Mouse (Mus musculus) hindbrain, postnatal 0 days (tissue): Measurements from ENCODE around the gene Armc3. TPM values are rescaled to one million over a fixed set of nuclear protein-coding genes. Genes with fewer than 3 reads are reported as not detected.

Experiments used
- ATAC-seq: fragments of 200-750 bp; cut with Nextera tagmentation; 2 replicates; pipeline ENCODE4 v1.8.0; 2017; ENCODE audit warnings: mild to moderate bottlenecking, moderate TSS enrichment, moderate library complexity
- DNase-seq: peaks from one replicate; pipeline ENCODE4 v3.0.0-alpha.2; 2015; ENCODE audit warnings: low spot score
- H3K27ac ChIP-seq: fragments of 300-500 bp; sonication (generic); 2 replicates; pipeline ENCODE4 v1.5.1; 2014; ENCODE audit warnings: mild to moderate bottlenecking
- H3K27me3 ChIP-seq: fragments of 300-500 bp; sonication (generic); 2 replicates; pipeline ENCODE4 v1.6.1; 2014; ENCODE audit warnings: low read length, mixed read lengths; ENCODE audit not compliant: insufficient read depth
- H3K36me3 ChIP-seq: fragments of 300-500 bp; sonication (generic); 2 replicates; pipeline ENCODE4 v1.6.1; 2014; ENCODE audit warnings: low read length, mixed read lengths; ENCODE audit not compliant: insufficient read depth
- H3K4me1 ChIP-seq: fragments of 300-500 bp; sonication (generic); 2 replicates; pipeline ENCODE4 v1.6.1; 2014; ENCODE audit warnings: antibody characterized with exemption, low read length, mixed read lengths; ENCODE audit not compliant: insufficient read depth
- H3K4me2 ChIP-seq: fragments of 300-500 bp; sonication (generic); 2 replicates; pipeline ENCODE4 v1.6.1; 2014; ENCODE audit warnings: low read depth, mild to moderate bottlenecking, low read length, moderate library complexity, mixed read lengths
- H3K4me3 ChIP-seq: fragments of 300-500 bp; sonication (generic); 2 replicates; pipeline ENCODE4 v1.5.1; 2014; ENCODE audit warnings: low read length
- H3K9ac ChIP-seq: fragments of 300-500 bp; sonication (generic); replicated peaks from 2 replicates; pipeline ENCODE4 v1.6.1; 2014; ENCODE audit warnings: mild to moderate bottlenecking, low read length, moderate library complexity, mixed read lengths
- H3K9me3 ChIP-seq: fragments of 300-500 bp; sonication (generic); 2 replicates; pipeline ENCODE4 v1.6.1; 2016; ENCODE audit warnings: low read length, mixed read lengths
- CTCF ChIP-seq: IDR thresholded peaks from 2 replicates; pipeline ENCODE4 v1.5.1; 2016; ENCODE audit warnings: antibody characterized with exemption, control low read depth, low read depth
- WGBS: fragments of 180-500 bp; shearing (Covaris S2); extraction: QIAGEN DNeasy Blood & Tissue Kit; methylation state at CpG from one replicate; pipeline ENCODE4 v1.1.7; 2014; 5-methylcytosine and 5-hydroxymethylcytosine counted together
- polyA plus RNA-seq: library from polyadenylated mRNA; unstranded; fragments of >200 nt; fragmentation: Nextera tagmentation; extraction: Ambion mirVana; gene quantifications from 2 replicates; pipeline ENCODE4 v1.2.1, GENCODE M21; 2015
- total RNA-seq: library from RNA; depleted of rRNA; stranded (reverse); fragments of >200 nt; gene quantifications from 2 replicates; pipeline ENCODE4 v1.2.3, GENCODE M21; 2014

Armc3 gene
- total and polyA plus RNA-seq, 2 experiments from 2014 or later, result 0.84 to 1.2 TPM

GRCm38 (mm10) chr2:19267396-19267795 lies 68.3 kb downstream of the Armc3 start:
- H3K4me3 ChIP-seq, result no peak overlapping the region
- H3K9me3 ChIP-seq, result no peaks in the 10 kb centered on the region
- H3K9ac ChIP-seq, result no peak overlapping the region
- TF ChIP-seq CTCF, result no peak
- no peaks in the 10 kb centered on the region for H3K36me3 ChIP-seq
- no peak overlapping the region for H3K4me2 ChIP-seq
- no peak overlapping the region for H3K27ac ChIP-seq
- H3K27me3 ChIP-seq, result no peaks in the 10 kb centered on the region
- no peak for DNase-seq
- H3K4me1 ChIP-seq, result no peaks in the 10 kb centered on the region
- WGBS, result 66% methylated on average over 2 of the region's 2 CpGs
- ATAC-seq, result no peak

GRCm38 (mm10) chr2:19269955-19270354 lies 70.9 kb downstream of the Armc3 start:
- no peak overlapping the region for H3K4me2 ChIP-seq
- H3K4me3 ChIP-seq, result no peak overlapping the region
- TF ChIP-seq CTCF, result peak; percentile 54
- no peaks in the 10 kb centered on the region for H3K27me3 ChIP-seq
- no peak overlapping the region for H3K27ac ChIP-seq
- no peaks in the 10 kb centered on the region for H3K9me3 ChIP-seq
- H3K4me1 ChIP-seq, result no peaks in the 10 kb centered on the region
- no peak overlapping the region for H3K9ac ChIP-seq
- WGBS, result 48% methylated on average over 5 of the region's 5 CpGs
- no peaks in the 10 kb centered on the region for H3K36me3 ChIP-seq
- no peak for ATAC-seq
- DNase-seq, result peak; percentile 22

- Histone ChIP-seq H3K9me3 (no peaks in the 10 kb centered on the region), H3K9ac (no peak overlapping the region), H3K36me3 (no peaks in the 10 kb centered on the region), H3K4me2 (no peak overlapping the region), H3K27ac (no peak overlapping the region), H3K27me3 (no peaks in the 10 kb centered on the region), H3K4me3 (no peak overlapping the region), H3K4me1 (no peaks in the 10 kb centered on the region)
- DNase-seq (no peak), ATAC-seq (0 out of 2 replicates have a peak, but pooled peaks have one; percentile 43)
- 48% methylated on average over 9 of the region's 9 CpGs for WGBS
- TF ChIP-seq CTCF, result no peak
Measured at GRCm38 (mm10) chr2:19270709-19271120, 71.6 kb downstream of the Armc3 start.

GRCm38 (mm10) chr2:19274583-19274982 lies 75.5 kb downstream of the Armc3 start:
- peak; percentile 31; the same call in 1 of the 2 replicates for TF ChIP-seq CTCF
- H3K36me3 ChIP-seq, result no peaks in the 10 kb centered on the region
- no peaks in the 10 kb centered on the region for H3K4me1 ChIP-seq
- 55% methylated on average over 2 of the region's 2 CpGs for WGBS
- no peak overlapping the region for H3K9ac ChIP-seq
- ATAC-seq (no peak), DNase-seq (peak; percentile 45)
- H3K4me2 ChIP-seq, result no peak overlapping the region
- no peaks in the 10 kb centered on the region for H3K9me3 ChIP-seq
- H3K27ac ChIP-seq, result no peak overlapping the region
- H3K27me3 ChIP-seq, result no peaks in the 10 kb centered on the region
- no peak overlapping the region for H3K4me3 ChIP-seq

- Histone ChIP-seq H3K27ac (peak overlapping the region; percentile 70), H3K27me3 (no peaks in the 10 kb centered on the region), H3K4me2 (peak overlapping the region; percentile 84), H3K4me3 (peak overlapping the region; percentile 51), H3K36me3 (no peaks in the 10 kb centered on the region), H3K9me3 (no peaks in the 10 kb centered on the region), H3K4me1 (no peaks in the 10 kb centered on the region), H3K9ac (peak overlapping the region; percentile 72)
- 9% methylated on average over 25 of the region's 25 CpGs for WGBS
- DNase-seq, result peak; percentile 94
- peak; percentile 89 for TF ChIP-seq CTCF
- ATAC-seq, result peak; percentile 85
Measured at GRCm38 (mm10) chr2:19275602-19276539, 76.8 kb downstream of the Armc3 start.

- no peak for TF ChIP-seq CTCF
- Histone ChIP-seq H3K9me3 (no peaks in the 10 kb centered on the region), H3K4me3 (no peak overlapping the region), H3K27ac (no peak overlapping the region), H3K36me3 (no peaks in the 10 kb centered on the region), H3K27me3 (no peaks in the 10 kb centered on the region), H3K9ac (no peak overlapping the region), H3K4me1 (no peaks in the 10 kb centered on the region), H3K4me2 (no peak overlapping the region)
- peak; percentile 46 for DNase-seq
- 0 out of 2 replicates have a peak, but pooled peaks have one; percentile 45 for ATAC-seq
- 73% methylated on average over 11 of the region's 11 CpGs for WGBS
Measured at GRCm38 (mm10) chr2:19280331-19280730, 81.2 kb downstream of the Armc3 start.

GRCm38 (mm10) chr2:19292366-19292765 lies 93.3 kb downstream of the Armc3 start:
- Histone ChIP-seq H3K36me3 (no peaks in the 10 kb centered on the region), H3K27me3 (no peaks in the 10 kb centered on the region), H3K9ac (no peak overlapping the region), H3K27ac (no peak overlapping the region), H3K4me1 (no peaks in the 10 kb centered on the region), H3K4me3 (no peak overlapping the region), H3K4me2 (no peak overlapping the region), H3K9me3 (no peaks in the 10 kb centered on the region)
- TF ChIP-seq CTCF, result no peak
- ATAC-seq (no peak), DNase-seq (no peak)
- WGBS, result 64% methylated on average over 3 of the region's 3 CpGs
